Mouse (Mus musculus) embryonic fibroblast, embryonic 13.5 days (primary cell): Measurements from ENCODE around the gene Tssk2.

Experiments used
- CTCF ChIP-seq: IDR thresholded peaks from 2 replicates; pipeline ENCODE4 v1.5.1; 2011; ENCODE audit warnings: mild to moderate bottlenecking, control low read depth, low read length, moderate library complexity, borderline replicate concordance; ENCODE audit not compliant: insufficient read depth
- POLR2A ChIP-seq: IDR thresholded peaks from 2 replicates; pipeline ENCODE4 v1.6.1; 2011; ENCODE audit warnings: low read depth, mild to moderate bottlenecking, control low read depth, low read length, moderate library complexity

DNA sequence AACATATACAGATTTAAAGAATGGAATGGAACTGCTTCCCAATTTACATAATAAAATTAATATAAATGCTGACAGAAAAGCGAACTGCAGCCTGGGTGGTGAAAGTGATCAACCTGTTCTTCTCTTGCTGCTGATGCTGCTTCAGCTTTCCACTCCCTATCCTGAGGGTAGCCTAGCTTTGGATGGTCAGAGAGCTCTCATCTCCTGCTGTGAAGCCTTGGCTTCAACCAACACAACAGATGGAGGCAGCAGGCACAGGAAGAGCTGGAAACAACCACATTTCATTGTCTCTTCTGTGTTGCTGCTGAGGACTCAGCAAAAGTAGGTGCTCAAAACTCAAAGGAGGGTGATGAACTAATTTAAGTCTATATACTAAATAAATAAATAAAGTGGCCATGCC, 46.6 kb upstream of the Tssk2 start:
- no peak for TF ChIP-seq POLR2A
- no peak for TF ChIP-seq CTCF
